Mouse (Mus musculus) embryonic facial prominence, embryonic 15.5 days (tissue): ENCODE measurements at regions not wholly inside any gene's neighbourhood (a gene's known extent, or its start where the extent isn't known, plus 50 kb on each side); places are given as distances from the start of the nearest gene placed in this dataset.

Source experiments
- ATAC-seq: fragments of 200-750 bp; cut with Nextera tagmentation; 2 replicates; pipeline ENCODE4 v1.8.0; 2017; ENCODE audit warnings: low read depth, moderate TSS enrichment; ENCODE audit not compliant: insufficient number of reproducible peaks, low FRiP score, low TSS enrichment
- H3K27ac ChIP-seq: fragments of 300-500 bp; sonication (generic); replicated peaks from 2 replicates; pipeline ENCODE4 v1.5.1; 2015; ENCODE audit warnings: mild to moderate bottlenecking, inconsistent platforms
- H3K27me3 ChIP-seq: fragments of 300-500 bp; sonication (generic); 2 replicates; pipeline ENCODE4 v1.6.1; 2015; ENCODE audit warnings: inconsistent platforms
- H3K36me3 ChIP-seq: fragments of 300-500 bp; sonication (generic); 2 replicates; pipeline ENCODE4 v1.6.1; 2015; ENCODE audit warnings: mild to moderate bottlenecking, inconsistent platforms
- H3K4me1 ChIP-seq: fragments of 300-500 bp; sonication (generic); 2 replicates; pipeline ENCODE4 v1.6.1; 2015; ENCODE audit warnings: inconsistent platforms
- H3K4me2 ChIP-seq: fragments of 300-500 bp; sonication (generic); replicated peaks from 2 replicates; pipeline ENCODE4 v1.6.1; 2015; ENCODE audit warnings: mild to moderate bottlenecking, inconsistent platforms
- H3K4me3 ChIP-seq: fragments of 300-500 bp; sonication (generic); replicated peaks from 2 replicates; pipeline ENCODE4 v1.5.1; 2015; ENCODE audit warnings: mild to moderate bottlenecking, inconsistent platforms
- H3K9ac ChIP-seq: fragments of 300-500 bp; sonication (generic); 2 replicates; pipeline ENCODE4 v1.6.1; 2015; ENCODE audit warnings: inconsistent platforms
- H3K9me3 ChIP-seq: fragments of 300-500 bp; sonication (generic); replicated peaks from 2 replicates; pipeline ENCODE4 v1.6.1; 2016; ENCODE audit warnings: inconsistent platforms
- WGBS: fragments of 180-500 bp; shearing (Covaris S2); methylation state at CpG from one replicate; pipeline ENCODE4 v1.1.7; 2015; 5-methylcytosine and 5-hydroxymethylcytosine counted together

DNA sequence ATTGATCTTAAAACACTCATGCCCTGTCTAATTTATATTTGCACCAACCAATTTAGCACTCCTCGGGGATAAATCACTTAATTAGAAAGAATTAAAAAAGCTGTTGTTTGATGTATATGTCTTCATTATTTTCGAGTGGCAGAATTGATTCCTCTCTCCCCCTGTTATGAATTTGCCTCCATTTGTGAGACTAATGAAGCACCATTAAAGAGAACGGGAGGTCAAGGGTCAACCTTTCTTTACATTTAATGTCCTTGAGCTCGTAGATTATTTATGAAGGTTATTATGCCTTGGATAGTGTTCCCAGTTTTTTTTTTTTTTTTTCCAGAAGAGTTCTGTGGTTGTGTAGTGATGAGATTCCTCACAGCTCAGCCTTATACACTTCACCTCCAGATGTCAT is 277.0 kb upstream of the Jag1 start:
- no peak overlapping the region for H3K4me3 ChIP-seq
- no peaks in the 10 kb centered on the region for H3K9me3 ChIP-seq
- H3K9ac ChIP-seq = no peak overlapping the region
- ATAC-seq = no peak
- H3K27me3 ChIP-seq = no peaks in the 10 kb centered on the region
- no peaks in the 10 kb centered on the region for H3K36me3 ChIP-seq
- H3K4me2 ChIP-seq = no peak overlapping the region
- no peaks in the 10 kb centered on the region for H3K4me1 ChIP-seq
- WGBS = 73% methylated on average over 4 of the region's 4 CpGs
- no peak overlapping the region for H3K27ac ChIP-seq

DNA sequence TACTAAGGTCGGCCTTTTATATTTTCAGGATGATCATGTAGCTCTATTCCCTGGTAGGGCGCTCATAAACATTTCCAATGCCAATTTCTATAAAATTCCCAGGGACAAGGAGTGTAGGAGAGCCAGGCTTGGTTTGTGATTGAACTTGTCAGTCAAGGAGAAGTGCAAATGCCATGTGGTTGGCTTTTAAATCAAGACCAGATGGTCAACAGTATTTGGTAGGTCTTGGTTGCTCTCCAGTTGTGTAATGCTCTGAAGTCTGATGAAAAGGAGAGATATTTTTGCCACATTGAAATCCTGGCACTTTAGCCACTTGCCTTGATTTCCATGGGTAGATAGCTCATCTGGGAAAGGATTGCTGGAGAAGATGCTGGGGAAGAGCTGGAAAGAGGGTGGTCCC is 263.4 kb upstream of the Jag1 start:
- Histone ChIP-seq H3K4me1 (0 out of 2 replicates have a peak, but pooled peaks cover 4% of the 10 kb centered on the region), H3K4me2 (no peak overlapping the region), H3K9me3 (no peaks in the 10 kb centered on the region), H3K27ac (no peak overlapping the region), H3K9ac (no peak overlapping the region), H3K36me3 (no peaks in the 10 kb centered on the region), H3K27me3 (no peaks in the 10 kb centered on the region), H3K4me3 (no peak overlapping the region)
- WGBS = 73% methylated on average over 2 of the region's 2 CpGs
- ATAC-seq = no peak

DNA sequence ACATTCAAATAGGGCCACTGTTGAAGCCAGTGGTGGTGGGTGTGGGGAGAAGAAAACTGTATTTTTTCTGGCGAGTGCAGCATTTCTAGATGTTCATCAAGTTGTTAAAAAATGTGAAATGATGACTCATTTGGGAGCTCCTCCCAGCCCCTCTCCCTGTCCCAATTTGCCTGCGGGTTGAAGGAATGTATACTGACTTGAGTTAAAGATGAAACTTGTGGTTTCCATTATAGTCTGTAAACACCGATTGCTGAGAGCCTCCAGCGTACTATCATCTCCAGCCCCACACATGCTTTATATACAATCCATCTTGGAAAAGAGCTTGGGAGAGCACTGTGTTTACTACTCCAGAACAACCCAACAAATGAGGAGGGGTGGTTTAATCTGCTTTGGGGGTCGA is 258.9 kb upstream of the Jag1 start:
- Histone ChIP-seq H3K4me1 (0 out of 2 replicates have a peak, but pooled peaks cover 6% of the 10 kb centered on the region), H3K9me3 (no peaks in the 10 kb centered on the region), H3K4me2 (no peak overlapping the region), H3K36me3 (no peaks in the 10 kb centered on the region), H3K4me3 (no peak overlapping the region), H3K27me3 (no peaks in the 10 kb centered on the region), H3K9ac (no peak overlapping the region), H3K27ac (peak overlapping the region; percentile 48; the same call in 1 of the 2 replicates)
- peak; percentile 80 for ATAC-seq
- 19% methylated on average over 5 of the region's 5 CpGs for WGBS

GRCm38 (mm10) chr2:137371062-137371461 is 254.6 kb upstream of the Jag1 start:
- WGBS = 68% methylated on average over 2 of the region's 2 CpGs
- H3K4me1 ChIP-seq = 0 out of 2 replicates have a peak, but pooled peaks cover 6% of the 10 kb centered on the region
- H3K36me3 ChIP-seq = no peaks in the 10 kb centered on the region
- H3K4me3 ChIP-seq = no peak overlapping the region
- no peak overlapping the region for H3K9ac ChIP-seq
- no peaks in the 10 kb centered on the region for H3K9me3 ChIP-seq
- no peak overlapping the region for H3K4me2 ChIP-seq
- no peak overlapping the region for H3K27ac ChIP-seq
- H3K27me3 ChIP-seq = no peaks in the 10 kb centered on the region
- ATAC-seq = 0 out of 2 replicates have a peak, but pooled peaks have one; percentile 54

DNA sequence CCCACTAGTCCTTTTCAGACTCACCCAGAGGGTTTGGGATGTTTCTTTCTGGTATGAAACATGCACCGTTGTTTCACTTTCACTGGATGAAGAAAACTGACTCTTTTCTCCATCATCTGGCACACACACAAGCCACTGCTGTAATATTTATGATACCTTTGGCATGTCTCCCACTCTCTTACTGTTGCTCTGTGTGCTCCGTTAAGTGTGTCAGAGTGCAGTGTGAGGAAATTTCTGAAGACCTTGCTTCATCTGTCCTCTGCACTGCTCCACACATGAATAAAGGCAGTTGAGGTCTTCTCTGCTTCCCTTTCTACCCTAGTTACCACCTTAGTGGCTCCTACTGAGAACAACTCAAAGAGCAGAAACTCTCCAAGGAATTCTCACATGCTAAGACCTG is 246.6 kb upstream of the Jag1 start:
- Histone ChIP-seq H3K36me3 (no peaks in the 10 kb centered on the region), H3K27me3 (no peaks in the 10 kb centered on the region), H3K9ac (no peak overlapping the region), H3K4me2 (no peak overlapping the region), H3K27ac (no peak overlapping the region), H3K9me3 (no peaks in the 10 kb centered on the region), H3K4me1 (no peaks in the 10 kb centered on the region), H3K4me3 (no peak overlapping the region)
- WGBS = 45% methylated on average over 2 of the region's 2 CpGs
- no peak for ATAC-seq

- H3K9me3 ChIP-seq = no peaks in the 10 kb centered on the region
- peak overlapping the region; percentile 28; the same call in 1 of the 2 replicates for H3K27ac ChIP-seq
- H3K9ac ChIP-seq = no peak overlapping the region
- H3K36me3 ChIP-seq = no peaks in the 10 kb centered on the region
- no peak for ATAC-seq
- 56% methylated on average over 13 of the region's 13 CpGs for WGBS
- H3K4me1 ChIP-seq = peaks cover 11% of the 10 kb centered on the region
- no peaks in the 10 kb centered on the region for H3K27me3 ChIP-seq
- H3K4me2 ChIP-seq = peak overlapping the region; percentile 1; the same call in 1 of the 2 replicates
- peak overlapping the region; percentile 15; the same call in 1 of the 2 replicates for H3K4me3 ChIP-seq
Observed at GRCm38 (mm10) chr2:137357181-137357738, 240.8 kb upstream of the Jag1 start.

DNA sequence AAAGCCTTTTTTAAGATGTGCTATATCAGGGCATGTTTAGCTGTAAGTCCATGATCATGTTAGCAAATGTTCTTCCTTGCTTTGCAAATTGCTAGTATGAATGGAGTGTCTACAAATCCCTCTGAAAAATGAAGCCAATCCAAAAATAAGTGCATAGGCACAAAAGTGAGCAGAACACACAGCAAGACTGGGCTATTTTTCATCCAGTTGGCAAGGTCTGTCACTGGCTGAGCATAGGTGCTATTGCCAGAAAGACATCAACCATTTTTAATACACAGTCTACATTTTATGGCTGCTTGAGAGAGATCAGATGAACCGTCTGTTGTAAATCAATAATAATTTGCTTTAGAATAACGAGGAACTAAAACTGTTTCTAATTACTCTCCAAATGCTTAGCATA is 227.3 kb upstream of the Jag1 start:
- Histone ChIP-seq H3K9me3 (no peaks in the 10 kb centered on the region), H3K4me2 (no peak overlapping the region), H3K27me3 (no peaks in the 10 kb centered on the region), H3K27ac (no peak overlapping the region), H3K4me3 (no peak overlapping the region), H3K4me1 (no peaks in the 10 kb centered on the region), H3K36me3 (no peaks in the 10 kb centered on the region), H3K9ac (no peak overlapping the region)
- no peak for ATAC-seq
- 27% methylated on average over 2 of the region's 2 CpGs for WGBS

DNA sequence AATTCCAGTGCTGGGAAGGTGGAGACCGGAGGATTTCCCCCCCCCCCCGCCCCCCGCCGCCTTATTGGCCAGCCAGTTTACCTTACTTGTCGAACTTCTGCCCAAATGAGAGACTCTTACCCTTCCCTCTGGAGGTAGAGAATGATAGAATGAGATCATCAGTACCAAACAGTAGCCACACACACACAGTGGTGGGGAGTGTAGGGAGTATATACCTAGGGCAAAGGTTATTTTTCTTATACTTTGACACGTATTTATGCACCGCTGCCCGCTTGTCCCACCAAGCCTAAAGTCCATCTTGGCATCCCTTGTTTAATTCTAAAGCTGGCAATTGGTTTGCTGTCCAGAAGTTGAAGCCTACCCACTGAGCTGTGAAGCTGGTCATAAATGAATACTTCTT is 213.6 kb upstream of the Jag1 start:
- H3K36me3 ChIP-seq = no peaks in the 10 kb centered on the region
- WGBS = 93% methylated on average over 8 of the region's 8 CpGs
- no peaks in the 10 kb centered on the region for H3K27me3 ChIP-seq
- no peaks in the 10 kb centered on the region for H3K9me3 ChIP-seq
- peaks cover 8% of the 10 kb centered on the region; the same call in 1 of the 2 replicates for H3K4me1 ChIP-seq
- H3K27ac ChIP-seq = no peak overlapping the region
- no peak overlapping the region for H3K9ac ChIP-seq
- no peak for ATAC-seq
- H3K4me3 ChIP-seq = no peak overlapping the region
- H3K4me2 ChIP-seq = no peak overlapping the region

DNA sequence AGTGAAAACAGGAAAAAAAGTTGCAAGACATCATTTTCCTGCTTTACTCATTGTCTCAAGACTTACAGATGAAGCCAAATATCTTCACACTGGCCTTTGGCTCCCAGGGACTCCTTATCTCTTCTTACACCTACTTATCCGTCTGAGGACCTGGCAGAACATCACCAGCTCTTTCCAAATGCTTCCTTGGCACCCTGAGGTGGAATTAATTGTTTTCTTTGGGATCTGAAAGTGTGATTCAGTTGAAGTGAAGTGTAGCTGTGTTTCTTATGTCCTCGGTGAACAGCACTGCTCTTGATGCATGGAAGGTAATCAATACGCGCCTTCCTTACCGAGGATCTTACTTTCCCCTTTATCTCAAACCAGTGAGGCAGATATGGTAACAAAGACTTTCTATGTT is 207.0 kb upstream of the Jag1 start:
- WGBS = 85% methylated on average over 5 of the region's 5 CpGs
- Histone ChIP-seq H3K9me3 (no peaks in the 10 kb centered on the region), H3K27ac (no peak overlapping the region), H3K27me3 (no peaks in the 10 kb centered on the region), H3K9ac (no peak overlapping the region), H3K4me2 (no peak overlapping the region), H3K36me3 (no peaks in the 10 kb centered on the region), H3K4me1 (no peaks in the 10 kb centered on the region), H3K4me3 (no peak overlapping the region)
- no peak for ATAC-seq

GRCm38 (mm10) chr2:137310511-137310910 is 194.1 kb upstream of the Jag1 start:
- H3K27me3 ChIP-seq = no peaks in the 10 kb centered on the region
- no peaks in the 10 kb centered on the region for H3K36me3 ChIP-seq
- no peaks in the 10 kb centered on the region for H3K9me3 ChIP-seq
- H3K4me1 ChIP-seq = no peaks in the 10 kb centered on the region
- H3K27ac ChIP-seq = no peak overlapping the region
- H3K4me3 ChIP-seq = no peak overlapping the region
- no peak overlapping the region for H3K4me2 ChIP-seq
- ATAC-seq = no peak
- H3K9ac ChIP-seq = no peak overlapping the region
- WGBS = 82% methylated on average over 4 of the region's 4 CpGs

DNA sequence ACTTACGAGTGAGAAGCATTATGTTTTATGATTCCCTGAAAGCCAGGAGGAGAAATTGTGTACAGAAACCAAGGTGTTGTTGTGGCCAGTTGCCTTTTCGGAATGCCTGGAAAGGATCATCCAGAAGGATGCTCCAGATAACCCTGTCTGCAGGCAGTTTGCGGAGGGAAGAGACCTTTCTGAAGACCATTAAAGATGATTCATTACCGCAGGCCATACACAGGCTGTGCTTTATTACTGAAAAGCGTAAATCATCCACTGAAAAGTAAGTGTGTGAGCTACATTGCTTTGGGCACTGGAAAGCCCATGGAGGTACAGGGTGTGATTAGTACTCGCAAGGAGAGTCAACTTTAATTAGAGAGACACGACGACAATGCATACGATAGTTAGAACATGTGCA is 191.7 kb upstream of the Jag1 start:
- Histone ChIP-seq H3K27ac (no peak overlapping the region), H3K4me3 (no peak overlapping the region), H3K4me2 (no peak overlapping the region), H3K9ac (no peak overlapping the region), H3K9me3 (no peaks in the 10 kb centered on the region), H3K36me3 (no peaks in the 10 kb centered on the region), H3K27me3 (no peaks in the 10 kb centered on the region), H3K4me1 (no peaks in the 10 kb centered on the region)
- 69% methylated on average over 9 of the region's 9 CpGs for WGBS
- ATAC-seq = no peak

DNA sequence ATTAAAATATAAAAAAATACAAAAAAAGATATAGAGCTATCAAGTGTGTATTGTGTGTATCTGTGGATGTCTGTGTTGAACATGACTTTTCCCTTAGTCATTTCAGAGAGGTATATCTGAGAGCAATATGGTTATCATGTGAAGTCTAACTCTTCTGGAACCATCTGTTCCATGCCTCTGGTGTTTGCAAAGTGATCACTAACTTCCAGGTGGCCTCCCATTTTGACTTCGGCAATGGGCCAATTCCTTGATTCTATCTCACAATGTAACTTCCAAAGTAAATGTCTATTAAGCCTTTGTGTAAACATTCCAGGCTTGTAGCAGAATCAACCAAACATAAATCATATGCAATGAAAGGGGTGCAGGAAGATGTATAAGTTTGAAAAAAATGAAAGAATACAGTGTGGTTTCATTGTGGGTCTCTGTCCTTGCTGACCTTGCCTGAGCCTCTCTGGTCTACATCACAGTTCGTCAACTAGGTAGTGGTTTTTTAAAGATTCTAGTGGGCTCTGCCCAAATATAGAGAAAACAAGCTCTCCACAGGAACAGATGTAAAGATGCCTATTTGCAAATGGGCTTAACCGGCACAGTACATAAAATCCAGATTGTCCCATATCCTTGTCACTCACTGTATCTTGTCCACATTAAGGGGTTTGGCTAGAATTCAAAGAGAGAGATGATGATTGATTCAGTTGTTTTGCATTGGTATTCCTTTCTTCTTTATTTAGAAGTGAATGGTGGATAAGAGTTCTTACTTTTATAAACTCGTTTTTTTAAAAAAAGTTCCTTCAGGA is 185.2 kb upstream of the Jag1 start:
- Histone ChIP-seq H3K27ac (no peak overlapping the region), H3K4me1 (no peaks in the 10 kb centered on the region), H3K36me3 (no peaks in the 10 kb centered on the region), H3K9me3 (no peaks in the 10 kb centered on the region), H3K4me2 (no peak overlapping the region), H3K4me3 (no peak overlapping the region), H3K9ac (no peak overlapping the region), H3K27me3 (no peaks in the 10 kb centered on the region)
- ATAC-seq = no peak
- WGBS = 51% methylated on average over 4 of the region's 4 CpGs
